Mouse (Mus musculus): ENCODE measurements at regions not wholly inside any gene's neighbourhood (a gene's known extent, or its start where the extent isn't known, plus 50 kb on each side); places are given as distances from the start of the nearest gene placed in this dataset.

DNA sequence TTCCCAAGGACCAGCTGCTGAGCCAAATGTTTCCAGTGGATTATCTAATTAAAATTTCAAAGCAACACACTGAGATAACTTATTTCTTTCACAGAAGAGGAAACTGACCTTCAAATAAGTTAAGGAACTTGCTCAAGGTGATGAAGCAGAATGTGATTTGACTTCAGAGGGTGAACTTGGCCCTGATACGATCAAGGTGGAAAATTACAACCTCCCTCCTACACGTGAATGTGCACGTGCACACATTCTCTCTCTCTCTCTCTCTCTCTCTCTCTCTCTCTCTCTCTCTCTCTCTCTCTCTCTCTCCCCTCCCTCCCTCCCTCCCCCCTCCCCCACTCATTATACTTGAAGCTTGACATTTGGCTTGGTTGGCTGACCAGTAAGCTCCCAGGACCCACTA, 131.8 kb upstream of the Cxcr4 start:
- no peak for DNase-seq

DNA sequence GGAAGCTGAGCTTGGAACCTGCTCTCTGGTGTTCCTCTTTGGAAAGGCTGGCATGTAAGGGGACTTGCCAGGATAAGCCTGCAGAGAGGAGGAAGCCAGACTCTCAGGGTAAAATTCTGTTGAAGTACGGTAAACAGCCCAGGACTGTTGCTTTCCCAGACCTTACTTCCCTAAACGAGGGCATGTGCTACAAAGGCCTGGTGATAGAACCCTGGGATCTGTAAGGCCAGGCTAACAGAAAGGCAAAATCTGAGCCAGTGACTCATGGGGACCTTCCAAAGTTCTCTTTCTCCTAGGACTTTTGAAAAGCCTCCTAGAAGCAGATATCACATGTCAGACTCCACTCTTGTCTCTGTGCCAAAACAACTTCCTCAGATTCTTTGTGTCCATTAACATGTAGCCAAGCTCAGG, 130.0 kb upstream of the Cxcr4 start:
- DNase-seq = no peak

DNA sequence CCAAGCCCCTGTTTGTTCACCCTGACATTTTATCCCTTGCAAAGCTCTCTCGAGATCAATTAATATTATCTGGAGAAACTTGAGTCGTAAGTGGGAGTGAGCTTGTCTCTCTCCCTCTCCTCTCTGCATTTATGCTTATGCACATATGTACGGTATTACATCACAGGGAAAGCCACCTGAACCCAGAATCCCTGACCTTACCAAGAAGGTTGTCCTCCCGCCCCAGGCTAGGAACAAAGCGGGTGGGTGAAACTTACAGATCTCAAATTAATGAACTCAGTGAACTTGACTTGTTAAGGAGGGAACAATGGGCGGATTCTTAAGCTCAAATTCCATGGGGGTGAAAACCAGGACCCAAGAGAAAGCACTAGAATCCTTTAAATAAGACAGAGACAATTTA, 122.8 kb upstream of the Cxcr4 start:
- no peak for DNase-seq

DNA sequence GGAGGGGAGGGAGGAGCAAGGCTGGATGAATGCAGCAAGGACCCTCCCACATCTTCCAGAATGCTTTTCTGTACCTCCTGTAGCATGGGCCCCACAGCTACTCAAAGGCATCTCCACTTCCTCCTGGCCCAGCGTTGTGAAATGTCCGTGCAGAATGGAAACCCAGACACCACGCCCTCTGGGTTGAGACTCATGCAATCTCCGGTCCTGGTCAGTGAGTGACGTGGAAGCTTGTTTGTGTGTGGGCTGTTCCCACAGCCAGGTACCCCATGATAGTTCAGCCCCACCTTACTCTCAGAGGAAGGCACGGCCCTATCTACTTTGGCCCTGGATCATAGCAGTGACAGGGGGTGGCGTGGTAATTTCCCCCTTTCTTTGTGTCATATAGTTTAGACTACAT, 120.8 kb upstream of the Cxcr4 start:
- peak; percentile 45 to 58 for DNase-seq

DNA sequence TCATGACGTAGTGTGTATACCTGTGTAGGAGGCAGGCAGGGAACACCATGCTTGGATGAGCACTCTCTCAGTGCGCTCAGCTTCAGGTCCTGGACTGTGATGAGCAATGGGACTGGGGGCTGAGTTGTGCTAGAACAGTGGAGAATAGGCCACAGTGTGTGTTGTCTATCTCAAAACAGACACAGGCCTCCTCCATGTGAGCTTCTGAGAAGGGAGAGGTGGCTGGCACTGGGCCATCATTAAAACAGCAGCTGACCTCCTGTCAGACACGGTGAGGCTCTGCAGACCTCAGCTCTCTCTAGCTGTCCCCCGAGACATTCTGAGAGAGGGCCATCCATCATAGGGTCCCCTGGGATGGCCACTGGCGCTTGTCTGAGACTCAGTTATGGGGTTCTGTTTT, 119.0 kb upstream of the Cxcr4 start:
- peak; percentile 54 to 56 for DNase-seq

DNA sequence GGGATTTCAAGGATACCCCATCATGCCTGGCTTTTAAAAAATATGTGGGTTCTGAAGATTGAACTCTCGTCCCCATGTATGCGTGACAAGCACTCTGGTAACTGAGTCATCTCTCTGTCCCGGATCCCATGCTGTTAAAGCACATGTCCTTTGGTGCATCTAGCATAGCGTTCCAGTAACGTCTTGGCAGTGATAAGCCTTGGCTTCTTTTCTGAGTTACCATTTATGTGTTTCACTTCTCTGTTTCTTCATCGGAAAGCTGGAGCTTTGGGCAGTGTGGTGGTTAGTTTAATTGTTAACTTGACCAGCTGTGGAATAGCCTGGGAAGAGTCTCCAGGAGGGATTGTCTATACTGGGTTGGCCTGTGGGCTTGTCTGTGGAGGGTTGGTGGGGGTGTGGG, 115.7 kb upstream of the Cxcr4 start:
- peak in 1 of 2 experiments; percentile 23 for DNase-seq

DNA sequence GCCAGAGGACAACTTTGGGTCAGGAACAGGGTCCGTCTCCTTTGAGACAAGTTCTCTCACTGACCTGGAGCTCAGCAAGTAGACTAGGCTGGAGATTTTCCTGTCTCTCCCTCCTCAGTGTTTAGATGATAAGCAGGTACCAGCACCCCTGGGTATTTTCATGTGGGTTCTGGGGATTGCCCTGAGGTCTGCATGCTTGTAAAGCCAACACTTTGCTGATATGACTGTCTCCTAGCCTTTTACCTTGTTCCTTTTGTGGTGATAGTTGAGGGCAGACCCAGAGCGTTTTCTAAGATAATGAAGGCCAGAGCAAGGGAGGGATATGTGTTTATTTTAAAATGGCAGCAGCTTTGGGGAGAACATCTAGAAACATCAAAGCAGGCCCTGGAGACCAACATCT, 114.1 kb upstream of the Cxcr4 start:
- peak in 1 of 2 experiments; percentile 23 for DNase-seq

DNA sequence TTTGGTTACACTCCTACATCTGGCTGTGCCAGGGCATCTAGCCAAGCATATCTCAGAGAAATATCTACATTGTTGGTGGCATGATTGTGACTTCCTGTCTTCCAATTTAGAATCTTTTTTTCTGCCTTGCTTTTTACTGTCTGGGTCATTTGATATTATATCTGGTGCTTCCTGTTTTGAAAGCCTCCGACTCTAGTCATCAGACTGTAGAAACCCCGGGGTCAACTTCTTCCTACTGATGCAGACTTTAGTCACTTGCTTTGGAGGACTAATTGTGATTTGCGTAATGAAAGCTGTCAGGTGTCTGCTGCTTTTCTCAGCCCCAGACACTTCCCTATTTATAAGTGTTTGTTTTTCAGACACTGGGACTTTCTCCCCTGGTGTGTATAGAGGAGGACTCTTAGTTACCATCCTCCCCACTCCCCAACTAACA, 113.0 kb upstream of the Cxcr4 start:
- DNase-seq = peak; percentile 69 to 80

DNA sequence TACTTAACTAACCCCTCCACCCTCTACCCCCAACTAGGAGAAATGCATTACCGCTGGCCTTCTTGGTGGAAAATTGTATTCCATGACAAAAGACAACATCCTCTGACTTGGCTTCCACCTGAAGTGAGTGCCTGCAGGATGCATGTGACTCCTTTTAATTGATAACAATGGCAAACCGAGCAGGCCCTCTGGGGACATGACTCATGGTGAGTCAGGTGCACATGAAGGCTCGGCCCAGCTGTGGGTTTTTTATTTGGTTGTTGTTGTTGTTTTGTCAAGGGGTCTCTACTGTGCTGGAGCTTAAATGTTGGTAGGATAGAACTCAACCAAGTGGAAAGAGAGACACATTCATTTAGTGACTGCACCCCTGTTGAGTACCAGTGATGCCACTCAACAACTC, 109.2 kb upstream of the Cxcr4 start:
- DNase-seq = peak; percentile 60 to 67

DNA sequence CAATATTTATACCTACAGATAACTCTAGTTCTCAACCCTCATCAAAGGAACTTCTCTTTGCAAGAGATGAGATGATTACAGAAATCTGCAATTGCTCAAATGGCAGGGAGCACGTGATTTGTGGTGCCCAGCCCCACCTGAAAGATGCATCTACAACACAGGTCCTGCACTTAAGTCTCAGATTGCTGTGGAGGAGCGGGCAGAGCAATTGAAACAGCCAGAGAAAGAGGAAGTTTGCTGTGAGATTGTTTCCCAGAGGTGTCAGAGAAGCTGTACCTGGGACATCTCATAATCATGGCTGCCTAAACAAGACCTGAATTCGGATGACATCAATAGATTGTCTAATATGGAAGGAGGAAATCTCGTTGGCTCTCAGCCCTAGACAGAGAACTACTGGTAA, 105.9 kb upstream of the Cxcr4 start:
- peak; percentile 40 to 43 for DNase-seq

DNA sequence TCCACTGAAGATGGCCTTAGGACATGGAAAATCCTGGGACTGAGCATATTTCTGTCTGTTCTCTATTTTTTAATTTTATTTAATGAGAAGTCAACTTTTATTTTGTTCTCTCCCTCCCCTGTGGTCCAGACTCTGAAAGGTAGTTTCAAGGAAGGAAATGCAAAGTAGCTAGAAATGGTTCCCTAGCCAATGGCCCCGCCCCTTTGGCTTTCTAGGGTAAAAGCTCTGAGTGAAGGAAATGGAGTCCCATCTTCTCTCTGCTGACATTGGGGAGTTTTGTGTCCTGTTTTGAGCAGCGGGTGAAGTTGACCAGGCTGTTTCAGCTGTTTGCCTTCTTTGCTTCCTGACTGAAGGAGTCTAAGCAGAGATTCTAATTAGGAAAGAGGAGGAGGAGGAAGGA, 103.8 kb upstream of the Cxcr4 start:
- peak; percentile 83 to 88 for DNase-seq

DNA sequence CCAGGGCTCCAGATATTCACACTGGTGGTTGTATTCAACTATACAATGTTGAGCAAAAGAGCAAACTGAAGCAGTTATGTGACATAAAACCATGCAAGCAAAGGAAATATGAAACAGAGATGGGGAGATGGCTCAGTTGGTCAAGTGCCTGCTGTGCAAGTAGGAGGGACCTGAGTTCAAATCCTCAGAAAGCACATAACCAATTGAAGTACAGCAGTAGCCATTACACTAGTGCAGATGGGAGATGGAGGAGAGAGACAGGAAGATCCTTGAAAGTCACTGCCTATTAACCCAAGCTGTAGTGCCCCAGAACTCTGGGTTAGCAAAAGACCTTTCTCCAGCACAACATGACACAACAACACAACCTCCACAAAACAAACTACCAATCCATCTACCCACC, 100.7 kb upstream of the Cxcr4 start:
- DNase-seq = no peak

DNA sequence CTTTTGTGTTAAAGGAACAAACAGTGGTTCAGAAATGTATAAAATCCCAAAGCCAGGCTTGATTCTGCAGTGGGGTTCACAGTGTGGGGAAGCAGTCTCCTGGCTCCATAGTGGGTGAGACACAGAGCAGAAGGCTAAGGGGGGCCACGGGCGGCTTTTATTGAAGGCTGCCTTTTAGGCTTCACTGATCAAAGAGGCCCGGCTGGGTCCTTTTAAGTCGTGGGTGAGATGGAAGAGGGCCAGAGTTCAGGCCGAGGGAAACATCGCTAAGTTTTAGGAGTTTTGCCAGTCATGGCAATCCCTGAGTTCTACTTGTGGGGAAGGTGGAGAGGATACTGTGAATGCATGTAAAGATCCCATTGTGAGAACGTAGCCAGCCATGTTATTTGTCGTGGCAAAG, 100.2 kb upstream of the Cxcr4 start:
- no peak for DNase-seq

DNA sequence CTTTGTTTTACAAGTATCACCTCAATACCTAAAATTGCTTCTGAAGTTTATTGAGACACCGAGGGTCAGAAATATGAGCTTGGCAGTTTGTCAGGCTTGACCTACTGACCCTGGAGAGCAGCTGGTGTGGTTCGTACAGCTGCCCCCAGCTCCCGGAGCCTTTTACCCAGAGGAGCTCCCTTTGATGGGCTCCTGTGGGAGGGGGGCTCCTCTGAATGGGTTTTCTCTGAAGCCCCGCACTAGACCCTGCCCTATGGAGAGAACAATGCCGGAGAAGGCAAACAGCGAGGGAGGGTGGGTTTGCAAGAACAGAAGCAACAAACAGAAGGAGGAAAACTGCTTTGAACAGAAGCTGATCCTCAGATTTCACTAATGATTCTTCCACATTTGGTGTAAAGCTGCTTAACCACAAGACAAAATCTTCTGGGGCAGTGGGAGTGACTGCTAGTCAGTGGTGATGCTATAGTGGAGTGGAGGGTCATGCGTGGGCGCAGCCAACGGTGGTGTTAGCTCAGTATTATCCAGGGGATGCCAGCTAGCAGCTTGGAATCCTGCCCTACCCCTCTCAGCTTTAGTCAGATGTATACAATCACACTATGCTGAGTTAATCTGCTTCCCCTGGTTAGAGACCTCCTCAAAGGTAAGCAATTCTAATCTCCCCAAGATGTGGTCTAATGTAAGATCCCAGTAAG, 95.3 kb upstream of the Cxcr4 start:
- DNase-seq = no peak

DNA sequence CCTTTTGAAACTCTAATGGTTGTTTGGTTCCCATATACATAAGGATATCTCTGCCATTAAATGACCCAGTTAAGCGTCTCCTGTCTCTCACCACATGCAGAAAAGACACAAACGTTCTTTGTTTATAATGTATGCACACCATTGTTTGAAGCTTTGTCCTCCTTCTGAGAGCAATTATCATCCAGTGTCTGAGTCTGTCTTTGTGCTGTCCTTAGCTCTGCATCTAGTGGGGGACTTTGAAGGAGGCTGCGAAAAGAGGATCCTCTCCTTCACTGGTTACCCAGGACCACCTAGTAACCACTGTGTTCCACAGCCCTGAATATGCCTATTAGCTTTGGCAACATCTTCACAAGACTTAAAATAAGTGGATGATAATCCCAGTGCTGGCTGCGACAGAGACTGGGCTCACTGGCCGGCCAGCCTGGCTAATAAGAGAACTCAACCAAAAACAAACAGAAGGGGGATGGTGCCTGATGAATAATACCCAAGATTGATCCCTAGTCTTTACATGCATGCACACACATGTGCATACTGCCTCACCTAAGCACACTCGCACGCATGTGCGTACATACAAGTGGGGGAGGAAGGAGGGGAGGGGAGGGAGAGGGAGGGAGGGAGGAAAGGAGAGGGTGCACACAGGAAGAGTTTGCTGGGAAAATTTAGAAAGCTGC, 93.5 kb upstream of the Cxcr4 start:
- DNase-seq = no peak

DNA sequence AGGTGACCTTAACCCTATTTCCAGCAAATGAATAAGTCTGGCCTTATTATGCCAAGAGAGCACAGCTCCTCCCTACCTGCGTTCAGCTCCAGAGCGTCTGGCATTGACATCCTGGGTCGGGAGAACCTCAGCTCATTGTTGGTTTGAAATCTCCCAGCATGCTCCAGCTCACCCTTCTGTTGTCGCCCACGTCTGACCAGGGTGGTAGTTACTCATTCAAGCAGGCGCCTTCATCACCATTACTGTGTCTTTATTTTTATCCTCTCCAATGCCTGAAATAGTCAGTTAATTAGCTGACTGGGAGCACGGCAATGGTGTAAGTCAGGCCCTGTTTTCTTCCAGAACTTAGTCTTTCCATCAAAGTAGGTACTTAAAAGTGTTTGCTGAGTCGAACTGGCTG, 90.8 kb upstream of the Cxcr4 start:
- no peak for DNase-seq

DNA sequence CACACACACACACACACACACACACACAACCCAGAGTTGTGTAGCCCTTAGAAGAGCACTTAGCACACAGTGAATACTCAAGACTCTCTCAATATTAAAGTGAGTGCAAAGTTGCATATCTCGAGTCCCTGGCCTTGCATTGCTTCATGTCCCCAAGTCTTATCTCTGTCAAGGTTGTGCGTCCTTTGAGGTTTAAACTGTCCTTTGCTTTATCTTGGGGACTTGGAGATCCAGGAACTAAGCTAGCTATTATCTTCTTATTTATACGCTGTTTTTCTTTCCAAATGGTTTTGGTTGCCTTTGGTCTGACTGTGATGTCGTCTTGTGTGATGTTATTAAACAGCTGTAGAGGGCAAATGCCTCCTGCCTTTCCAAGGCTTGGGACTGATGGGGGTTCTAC, 89.2 kb upstream of the Cxcr4 start:
- no peak for DNase-seq

DNA sequence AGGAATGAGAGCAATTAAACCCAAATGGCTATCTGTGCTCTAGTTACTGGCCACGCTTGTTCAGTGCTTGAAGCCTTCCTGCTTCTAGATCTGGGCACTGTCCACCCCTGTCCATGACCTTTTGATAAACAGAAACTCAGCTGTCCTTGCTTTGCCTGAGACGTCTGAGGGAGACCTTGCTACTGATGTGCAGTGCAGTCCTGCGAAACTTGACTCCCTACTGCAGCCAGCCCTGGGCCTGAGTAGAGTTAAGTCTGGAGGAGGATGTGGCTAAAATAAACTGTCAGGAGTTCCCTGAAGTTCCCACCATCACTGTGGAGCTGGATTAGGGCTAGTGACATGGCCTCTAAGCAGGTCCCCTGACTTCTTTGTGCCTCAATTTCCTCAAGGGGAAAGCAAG, 88.4 kb upstream of the Cxcr4 start:
- DNase-seq = no peak

DNA sequence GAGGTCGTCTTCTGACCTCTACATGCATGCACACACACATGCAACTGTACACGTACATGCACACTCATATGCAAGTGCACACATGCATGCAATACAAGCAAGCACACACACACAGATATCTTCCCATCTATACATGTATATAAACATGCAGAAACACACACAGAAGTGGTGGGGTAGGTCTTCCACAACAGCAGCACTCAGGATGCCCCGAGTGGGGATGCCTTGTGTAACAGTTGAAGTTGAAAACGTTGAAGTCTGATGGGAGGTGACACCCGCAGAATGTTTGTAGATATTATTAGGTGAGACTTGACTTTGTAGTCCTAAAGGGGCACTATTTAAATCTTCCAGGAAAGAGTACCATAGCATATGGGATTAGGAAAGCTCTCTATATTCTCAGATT, 87.9 kb upstream of the Cxcr4 start:
- no peak for DNase-seq

DNA sequence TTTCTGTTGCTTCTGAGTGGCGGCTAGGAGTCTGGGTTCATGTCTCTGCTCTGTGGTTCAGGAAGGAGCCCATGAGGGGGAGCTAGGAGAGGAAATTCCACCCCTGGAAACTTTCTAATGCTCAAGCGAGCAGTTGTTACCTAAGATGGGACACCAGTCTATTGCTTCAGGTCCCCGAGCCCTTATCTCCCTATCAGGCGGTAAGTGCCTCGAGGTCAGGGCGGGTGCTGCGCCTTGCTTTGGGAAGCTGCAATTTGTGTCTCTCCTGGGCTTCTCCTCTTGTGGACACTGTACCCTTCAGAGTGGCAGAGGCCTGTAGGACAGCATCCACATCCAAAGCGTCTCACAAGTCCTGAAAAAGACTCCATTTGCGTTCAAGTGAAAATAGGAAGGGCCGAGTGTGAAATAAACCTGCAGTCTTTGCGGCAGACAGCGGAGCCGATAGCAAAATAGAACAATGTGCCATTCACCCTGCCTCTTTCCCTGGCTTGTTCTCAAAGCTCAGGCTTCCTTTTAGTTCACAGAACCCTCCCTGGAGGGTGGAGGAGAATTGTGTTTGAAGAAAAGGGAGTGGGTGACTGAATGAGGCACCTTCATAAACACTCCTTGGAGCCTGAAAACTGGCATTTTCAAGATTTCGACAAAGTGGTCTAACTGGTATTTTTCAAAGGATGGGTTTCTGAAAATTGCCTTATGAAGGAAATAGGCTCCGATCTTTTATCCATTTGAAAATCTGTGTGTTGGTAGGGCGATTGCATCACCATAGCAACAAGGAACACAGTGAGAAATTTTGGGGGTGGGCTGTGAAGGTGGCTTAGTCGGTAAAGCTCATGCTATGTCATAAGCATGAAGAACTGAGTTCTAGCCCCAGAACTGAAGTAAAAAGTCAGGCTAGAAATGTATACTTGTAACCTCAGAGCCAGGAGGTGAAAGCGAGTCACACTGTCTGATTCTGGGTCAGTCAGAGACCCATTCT, 87.2 kb upstream of the Cxcr4 start:
- no peak for DNase-seq

DNA sequence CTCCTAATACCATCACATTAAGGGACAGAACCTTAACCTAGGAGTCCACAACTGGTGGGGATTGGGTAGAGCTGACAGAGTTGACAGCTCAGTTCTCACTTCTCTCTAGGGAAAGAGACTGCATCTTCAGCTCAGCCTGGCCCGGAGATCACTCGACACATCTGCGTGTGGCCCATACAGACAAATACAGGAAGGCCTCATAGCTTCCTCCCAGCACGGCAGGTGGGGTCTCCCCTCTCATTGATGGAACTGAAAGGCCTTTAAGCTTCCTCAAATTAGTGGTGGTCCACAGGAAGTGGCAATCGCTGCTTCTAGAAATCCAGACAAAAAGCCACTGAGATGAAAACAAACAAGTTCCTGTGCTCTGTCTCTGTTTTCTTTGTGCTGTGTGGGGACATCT, 83.4 kb upstream of the Cxcr4 start:
- DNase-seq = peak; percentile 73 to 79

DNA sequence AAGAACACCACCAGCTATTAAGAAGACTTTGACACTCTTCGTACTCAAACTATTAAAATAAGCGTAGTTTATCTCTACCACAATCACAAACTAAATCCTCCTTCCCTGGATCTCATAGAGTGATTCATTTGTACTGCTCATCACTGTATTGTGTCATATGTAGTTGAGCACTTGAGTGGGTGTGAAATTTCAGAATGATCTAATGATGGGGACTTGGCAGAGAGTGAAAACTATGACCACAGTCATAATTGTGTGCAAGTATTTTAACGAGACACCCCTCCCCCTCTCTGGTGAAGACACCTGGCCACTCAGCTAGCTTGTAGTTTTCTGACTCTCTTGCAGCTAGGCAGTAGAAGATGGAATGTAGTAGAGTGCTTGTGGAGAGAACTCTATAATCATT, 80.2 kb upstream of the Cxcr4 start:
- no peak for DNase-seq

DNA sequence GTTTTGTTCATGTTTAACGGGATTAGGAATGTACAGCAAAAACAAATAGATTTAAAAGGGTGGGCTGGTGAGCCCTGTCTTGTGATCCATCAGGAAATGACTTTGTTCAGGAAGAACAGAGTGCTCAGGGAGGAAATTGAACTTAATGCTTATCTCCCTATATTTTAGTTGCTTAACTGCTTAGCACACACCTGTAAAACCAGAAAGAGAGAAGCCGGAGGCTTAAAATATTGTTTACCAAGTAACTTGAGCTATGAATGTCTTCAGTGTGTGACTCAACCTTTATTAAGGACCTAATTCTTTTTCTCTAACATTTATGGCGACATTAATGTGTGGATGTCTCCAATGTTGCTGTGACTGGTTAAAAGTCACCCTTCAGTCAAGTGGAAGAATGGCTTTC, 79.4 kb upstream of the Cxcr4 start:
- no peak for DNase-seq

DNA sequence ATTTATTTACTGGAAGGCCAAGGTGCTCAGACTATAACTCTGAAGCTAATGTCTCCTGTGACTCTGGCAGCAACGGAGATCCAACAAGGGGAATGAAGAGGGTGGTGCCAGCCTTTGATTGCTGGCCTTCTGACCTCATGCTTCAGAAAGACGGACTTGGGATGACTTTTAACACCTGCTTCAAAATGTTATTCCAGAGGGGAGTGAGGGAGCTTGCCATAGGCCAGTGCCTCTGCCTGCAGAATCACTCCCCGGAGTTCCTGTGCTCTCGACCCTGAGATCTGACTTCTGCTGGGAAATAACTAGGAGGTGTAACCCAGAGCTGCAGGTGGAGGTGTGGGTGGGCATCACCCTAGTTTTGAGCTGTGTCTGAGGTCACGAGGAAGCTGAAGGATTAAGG, 78.9 kb upstream of the Cxcr4 start:
- no peak for DNase-seq
